Mouse (Mus musculus) retina, embryonic 14.5 days (tissue): ENCODE results near the gene Kera.

Experiments used
- DNase-seq: peaks from one replicate; pipeline ENCODE4 v3.0.0-alpha.2; 2015; ENCODE audit warnings: low spot score

The Kera gene

DNA sequence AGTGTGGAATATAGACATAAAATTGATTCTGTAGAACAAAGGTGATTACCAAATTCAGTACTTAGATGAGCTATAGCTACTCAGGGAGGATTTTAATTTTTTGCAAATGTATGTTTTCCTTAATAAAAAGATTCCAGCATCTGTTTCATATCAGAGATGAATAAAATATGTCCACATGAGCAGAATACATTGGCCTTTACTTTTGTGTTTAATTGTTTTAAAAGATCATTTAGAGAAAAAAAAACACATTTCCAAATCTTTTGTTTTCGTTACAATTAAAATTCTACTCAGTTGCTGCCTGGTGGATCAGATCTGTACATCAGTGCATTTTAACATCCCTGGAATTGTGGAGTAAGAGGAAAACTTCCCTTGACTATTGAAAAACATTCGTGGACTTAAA, at the start of gene Kera:
Gene Kera, plus strand, starts transcription at position 301 of the 400 bp plus-strand sequence.
- no peak for DNase-seq

DNA sequence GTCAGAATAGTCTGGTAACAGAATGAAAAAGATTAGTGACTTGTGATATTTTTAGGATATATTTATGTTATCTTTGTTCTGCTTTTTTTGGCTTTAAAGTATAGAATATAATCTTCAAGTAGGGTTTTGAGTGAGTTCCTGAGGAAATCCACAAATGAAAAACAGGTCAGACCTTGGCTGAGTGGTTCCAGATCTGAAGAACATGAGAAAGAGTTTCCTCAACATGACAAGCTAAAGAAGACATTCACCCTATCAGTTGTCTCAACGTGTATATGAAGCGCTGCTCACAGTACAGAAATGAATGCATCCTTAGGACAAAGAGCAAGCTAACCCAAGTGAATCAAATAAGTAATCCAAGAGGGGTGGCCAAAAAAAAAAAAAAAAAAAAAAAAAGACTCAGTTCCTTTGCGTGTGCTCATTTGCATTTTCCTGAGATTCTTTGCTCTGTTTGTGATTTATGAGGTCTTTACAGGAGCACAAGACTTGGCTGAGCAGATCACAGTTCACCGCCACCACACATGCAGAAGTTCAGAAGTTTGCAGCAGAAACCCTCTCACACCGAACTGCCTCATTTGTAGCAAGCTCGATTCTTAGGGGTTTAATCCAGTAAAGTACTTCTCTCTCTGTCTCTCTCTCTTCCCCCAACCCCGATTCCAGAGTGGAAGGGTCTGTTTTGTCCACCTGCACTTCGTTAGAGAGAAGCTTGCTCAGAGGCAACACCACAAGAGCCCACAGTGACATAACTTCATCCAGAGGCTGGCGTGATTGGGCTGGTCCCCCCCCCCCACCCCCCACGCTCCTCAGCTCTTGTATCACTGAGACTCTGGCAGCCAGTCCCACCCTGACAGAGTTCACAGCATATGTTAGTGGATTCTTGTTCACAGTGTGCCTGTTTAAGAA, 41.5 kb upstream of the Kera start, which contains the start of gene Lum:
Gene Lum, plus strand, starts transcription at position 172 of the 900 bp plus-strand sequence.
- DNase-seq: no peak

DNA sequence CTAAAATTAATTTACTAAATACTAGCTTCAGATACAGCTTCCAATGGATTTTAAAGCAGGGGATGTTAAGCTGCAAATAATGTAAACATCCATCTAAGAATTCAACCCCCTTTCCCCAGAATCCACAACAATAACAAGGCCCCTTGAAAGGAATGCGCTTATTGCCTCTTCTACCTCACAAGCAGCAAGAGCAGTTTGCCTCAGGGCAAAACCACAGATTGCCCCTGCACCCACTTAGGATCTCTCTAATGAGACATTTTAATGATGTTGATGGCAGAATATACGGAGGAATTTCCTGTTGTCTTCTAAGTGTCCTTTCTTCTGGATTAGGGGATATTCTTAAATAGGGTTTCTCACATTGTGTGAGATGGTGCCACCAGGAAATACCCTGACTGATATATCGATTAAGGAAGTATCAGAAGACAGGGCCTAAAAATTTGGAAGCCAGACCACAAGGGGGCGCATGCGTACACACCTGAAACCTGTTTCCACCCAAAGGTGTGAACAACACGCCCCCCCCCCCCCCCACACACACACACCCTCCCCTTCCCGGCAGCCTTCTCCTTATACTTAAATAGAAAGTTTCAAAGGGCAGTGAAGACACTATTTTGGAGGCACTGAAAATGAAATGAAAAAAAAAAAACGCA, 39.1 kb upstream of the Kera start:
- no peak for DNase-seq

DNA sequence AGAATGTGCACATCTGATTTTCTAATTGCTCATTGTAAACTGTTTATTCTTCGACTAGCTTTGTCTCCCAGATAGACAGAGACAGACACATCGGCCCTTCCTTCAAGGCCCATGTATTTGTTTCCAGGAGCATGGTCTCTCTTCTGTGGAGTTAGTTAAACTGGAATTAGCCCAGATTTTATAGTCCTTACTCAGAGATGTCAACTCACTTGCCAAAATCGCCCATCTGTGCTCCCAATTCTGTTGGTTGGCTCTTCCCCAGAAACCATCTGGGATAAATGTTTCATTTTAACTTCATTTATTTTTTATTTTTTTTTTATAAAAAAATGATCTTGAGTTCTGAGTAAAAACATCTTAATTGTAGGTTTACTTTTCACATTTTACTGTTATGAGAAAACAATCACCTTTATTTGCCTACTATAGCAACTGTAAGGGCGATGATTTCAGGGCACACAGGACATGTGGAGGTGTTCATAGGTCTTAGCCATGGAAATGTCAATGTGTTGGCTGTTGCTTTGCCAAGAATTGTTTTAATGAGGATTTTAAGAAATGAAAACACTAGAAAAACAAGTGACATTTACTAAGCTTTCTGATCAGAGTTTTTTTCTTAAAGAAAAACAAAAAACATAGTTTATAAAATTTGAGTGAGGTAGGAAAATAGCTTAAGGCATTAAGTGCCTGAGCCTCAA, 24.0 kb upstream of the Kera start:
- no peak for DNase-seq

DNA sequence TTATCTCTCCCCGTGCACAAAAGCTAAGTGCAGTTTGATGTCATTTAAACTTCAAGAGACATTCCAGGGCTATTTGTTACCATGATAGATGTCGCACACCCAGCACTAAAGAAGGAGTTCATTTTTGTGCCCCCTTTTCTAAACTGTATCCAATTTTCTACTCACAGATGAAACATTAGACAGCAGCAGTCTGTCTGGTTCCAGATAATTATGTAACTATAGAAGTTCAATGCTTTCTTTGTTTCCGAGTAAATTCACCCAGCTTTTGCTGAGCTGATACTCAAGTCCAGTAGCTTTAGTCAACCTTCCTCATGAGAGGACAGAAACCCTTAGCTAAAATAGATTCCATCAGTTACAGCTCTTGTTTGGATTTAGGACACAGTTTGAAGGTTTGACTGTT, 22.5 kb upstream of the Kera start:
- DNase-seq: no peak

DNA sequence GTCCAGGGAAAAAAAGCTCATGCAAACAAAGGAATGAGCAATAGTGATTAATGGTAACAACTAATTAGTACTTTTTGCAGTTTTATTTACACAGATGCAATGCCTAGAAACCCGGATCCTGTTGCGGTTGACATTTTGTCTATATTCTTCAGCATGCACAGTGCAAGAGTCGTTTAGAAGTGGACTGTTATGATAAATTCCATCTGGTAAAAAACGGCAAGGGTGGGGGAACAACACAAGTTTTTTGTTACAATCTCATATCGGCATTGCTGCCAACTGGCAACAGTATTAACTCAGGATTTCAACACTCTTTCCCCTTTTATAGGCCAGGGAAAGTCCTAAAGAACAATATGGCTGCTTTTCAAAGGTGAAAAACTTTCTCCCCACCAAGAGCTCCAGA, 19.5 kb upstream of the Kera start:
- DNase-seq: no peak

DNA sequence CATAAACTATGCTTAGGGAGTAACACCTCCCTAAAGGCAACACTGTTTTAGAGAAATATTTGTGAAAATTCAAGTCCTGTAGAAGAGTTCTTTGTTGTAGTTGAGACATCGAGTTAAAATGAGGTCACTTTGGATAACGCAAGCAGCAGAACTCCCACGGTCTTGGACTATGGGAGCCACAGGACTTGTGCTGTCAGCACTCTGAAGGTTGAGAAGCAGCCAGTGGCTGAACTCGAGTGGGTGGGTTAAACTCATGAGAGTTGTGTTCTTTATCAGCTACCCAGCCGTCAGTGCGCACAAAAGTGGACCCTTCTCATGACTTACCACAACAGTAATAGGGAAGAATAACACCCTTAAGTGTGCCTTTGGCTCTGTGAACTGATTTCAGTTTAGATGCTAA, 17.1 kb upstream of the Kera start:
- DNase-seq: no peak

DNA sequence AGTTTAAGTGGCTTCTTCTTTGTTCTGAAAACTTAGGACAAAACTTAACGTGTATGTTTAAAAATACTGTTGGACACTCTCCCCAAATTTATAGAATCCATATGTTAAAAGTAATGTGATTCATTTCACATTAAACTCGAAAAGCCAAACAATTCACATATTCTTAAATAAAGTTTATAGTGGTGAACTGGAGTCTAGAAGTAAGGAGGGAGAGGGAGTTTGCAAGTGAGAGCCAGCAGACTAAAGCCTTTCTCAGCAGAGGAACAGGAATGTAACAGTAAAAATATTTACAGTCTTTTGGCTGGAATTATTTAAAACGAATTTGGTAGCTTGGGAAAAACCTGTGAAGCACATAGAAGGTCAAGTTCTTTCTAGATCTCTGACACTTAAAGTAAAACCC, 15.6 kb upstream of the Kera start:
- DNase-seq: no peak

DNA sequence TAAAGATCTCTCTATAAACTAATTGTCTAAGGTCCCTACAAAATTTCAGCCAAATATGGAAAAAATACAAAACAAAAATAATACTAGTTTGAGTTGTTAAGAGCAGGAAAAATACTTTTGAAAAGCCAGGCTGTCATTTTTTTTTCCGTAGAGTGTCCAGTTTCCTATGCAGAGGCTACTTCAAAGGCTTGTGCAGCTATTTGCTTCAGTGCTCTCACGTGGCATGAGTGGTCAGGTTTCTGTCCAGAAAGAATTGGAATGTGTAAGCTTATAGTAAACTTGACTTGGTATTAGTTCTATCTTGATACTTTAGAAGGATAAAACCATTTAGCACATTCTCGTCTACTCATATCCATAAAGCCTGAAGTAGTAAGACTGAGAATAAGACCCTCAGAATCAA, 15.0 kb upstream of the Kera start:
- DNase-seq: no peak

DNA sequence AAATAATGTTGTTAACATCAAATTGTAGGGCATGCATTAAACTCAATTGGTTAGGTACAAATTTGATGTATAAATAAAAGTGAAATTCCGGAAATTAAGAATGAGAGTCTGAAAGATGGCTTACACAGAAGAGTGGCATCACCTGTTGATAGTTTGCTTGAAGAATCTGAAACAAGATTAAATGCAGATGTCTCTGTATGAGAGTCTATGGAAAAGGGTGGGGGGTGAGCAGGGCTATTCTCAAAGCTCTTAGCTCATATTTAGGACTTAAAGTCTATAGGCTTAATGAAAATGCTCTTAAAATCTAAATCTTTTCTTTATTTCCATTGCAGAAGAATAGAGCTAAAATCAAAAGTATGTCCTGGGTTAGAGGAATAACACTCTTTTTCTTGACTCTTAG, 11.0 kb upstream of the Kera start:
- DNase-seq: no peak

DNA sequence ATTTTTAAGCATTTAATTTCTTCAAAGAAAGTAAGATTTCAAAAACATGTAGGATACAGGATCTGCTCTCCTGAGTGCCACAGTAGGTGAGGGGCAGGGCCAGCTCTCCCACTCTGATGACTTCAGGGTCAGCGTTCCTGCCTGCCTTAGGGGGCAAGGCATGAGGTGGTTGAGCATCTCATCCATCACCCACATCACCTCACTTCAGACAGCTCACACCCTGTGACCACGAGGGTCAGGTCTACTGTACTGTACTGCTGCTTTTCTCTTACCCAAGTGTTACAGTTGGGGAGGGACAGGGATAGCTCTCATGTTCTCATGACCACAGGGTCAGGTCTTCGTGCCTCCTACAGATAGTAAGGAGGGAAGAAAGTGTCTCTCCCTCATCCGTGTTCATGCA, 4.9 kb upstream of the Kera start:
- no peak for DNase-seq

DNA sequence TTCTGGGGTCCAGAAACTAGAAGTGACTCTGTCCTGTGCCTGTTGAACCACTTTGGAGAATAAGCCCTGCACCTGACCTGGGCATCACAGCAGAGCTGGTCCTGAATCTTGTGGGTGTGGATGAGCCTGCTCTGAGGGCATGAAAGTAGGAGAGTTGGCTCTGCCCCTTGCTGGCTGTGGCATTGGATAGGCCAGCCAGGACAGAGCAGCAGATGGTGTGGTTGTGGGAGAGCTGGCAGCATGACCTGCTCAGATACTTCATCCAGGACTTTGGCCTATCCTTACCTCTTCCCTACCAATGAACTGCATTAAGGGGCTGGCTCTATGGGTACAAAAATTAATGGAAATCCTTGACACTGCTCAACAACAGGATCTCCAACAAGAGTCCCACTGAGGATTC, 3.4 kb upstream of the Kera start:
- no peak for DNase-seq

DNA sequence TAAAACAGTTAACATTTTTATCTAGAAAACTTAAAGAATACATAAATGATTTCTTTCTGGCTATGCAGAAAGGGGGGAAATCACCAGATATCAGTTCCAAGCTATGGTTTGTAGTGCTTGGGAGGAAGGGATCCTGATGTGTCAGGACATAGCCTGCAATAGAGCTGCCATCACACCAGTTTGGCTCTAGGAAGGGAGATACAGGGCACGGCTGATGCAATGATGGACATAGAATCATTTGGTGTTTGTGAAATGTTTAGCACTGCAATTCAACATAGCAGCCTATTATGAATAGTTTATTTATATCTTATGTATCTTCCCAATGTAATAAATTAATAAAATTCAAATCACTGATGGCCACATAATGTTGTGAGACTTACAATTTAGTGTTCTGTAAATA, 15.6 kb downstream of the Kera start:
- no peak for DNase-seq

DNA sequence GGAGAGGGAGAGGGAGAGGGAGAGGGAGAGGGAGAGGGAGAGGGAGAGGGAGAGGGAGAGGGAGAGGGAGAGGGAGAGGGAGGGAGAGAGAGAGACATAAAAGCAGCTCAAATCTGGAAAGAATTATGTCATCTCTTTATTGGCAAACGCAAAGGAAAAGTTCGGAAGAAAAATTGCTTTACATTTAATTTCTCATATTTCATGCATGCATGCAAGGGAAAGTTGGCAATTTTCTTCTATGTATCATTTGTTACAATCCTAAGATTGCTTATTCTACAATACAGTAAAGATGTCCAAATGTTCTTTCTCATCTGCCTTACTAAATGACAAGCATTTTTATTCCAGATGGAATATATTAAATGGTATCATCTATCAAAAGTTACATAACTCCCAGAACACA, 17.7 kb downstream of the Kera start:
- no peak for DNase-seq

DNA sequence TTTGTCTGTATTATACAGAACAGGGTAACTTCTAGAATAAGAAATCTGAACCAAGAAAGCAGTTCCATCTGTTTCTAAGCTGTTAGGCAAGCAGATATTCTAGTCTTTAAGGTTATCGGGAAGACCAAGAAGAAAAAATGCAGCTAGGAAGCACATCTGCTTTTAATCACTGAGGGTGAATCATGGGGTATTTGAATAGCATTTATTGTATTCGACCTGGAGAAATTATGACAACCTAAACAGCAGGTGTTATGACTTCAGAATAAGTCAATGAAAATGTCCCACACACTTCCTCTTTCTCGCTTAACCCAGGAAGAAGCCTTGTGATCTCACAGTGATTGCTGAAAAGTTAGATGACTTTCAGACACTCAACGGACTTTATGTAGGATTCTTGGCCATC, 18.4 kb downstream of the Kera start:
- DNase-seq: no peak

DNA sequence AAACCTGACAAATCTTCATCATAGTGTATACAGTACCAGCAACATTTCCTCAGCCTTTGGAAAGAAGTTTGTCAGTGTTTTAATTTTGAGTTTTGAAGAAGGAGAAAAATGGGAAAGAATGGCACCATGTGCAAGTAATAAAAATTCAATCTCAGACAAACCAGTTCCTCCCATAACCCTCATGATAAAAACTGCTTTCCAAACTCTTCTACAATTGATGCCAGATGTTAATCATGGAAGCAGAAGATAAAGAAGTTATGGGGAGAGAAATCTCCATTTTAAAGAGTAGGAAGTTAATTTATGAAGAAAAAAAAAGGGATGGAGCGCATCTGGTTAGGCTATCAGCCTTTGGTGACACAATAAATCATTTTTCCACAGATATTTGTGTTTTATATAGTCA, 19.9 kb downstream of the Kera start:
- DNase-seq: no peak

DNA sequence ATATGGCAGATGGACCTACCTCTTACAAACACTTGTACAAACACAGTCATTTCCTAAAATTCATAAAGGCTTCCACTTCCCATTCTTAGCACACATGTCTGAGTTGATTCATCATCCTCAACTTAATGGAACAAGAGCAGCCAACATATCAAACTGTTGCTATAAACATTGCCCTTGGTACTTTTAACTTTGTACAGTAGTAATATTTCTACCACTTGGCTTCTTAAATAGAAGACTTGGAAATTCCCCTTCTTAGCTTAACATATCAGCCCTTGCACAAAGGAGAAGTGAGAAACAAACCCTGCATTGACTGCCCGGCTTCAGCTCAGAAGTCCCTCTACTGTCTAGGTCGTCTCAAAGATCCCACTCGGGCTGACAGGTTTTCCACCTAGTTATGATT, 24.4 kb downstream of the Kera start:
- DNase-seq: no peak

DNA sequence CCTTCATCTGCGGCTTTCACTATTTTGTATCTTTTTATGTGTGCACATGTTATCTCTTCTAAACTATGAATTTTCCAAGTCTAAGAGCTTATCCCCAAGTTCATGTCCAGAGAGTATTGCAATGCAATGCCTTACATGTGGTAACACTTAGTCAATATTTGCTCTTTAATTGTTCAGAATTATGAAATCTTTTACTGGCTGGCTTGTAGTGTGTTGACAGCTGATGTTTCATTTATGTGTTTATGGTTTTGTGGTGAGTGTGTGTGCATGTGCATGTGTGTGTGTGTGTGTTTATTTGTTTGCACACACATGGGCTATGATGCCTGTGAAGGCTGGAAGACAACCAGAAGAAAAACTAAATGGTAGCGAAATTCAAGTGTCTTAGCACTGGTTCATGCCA, 35.2 kb downstream of the Kera start:
- DNase-seq: no peak

DNA sequence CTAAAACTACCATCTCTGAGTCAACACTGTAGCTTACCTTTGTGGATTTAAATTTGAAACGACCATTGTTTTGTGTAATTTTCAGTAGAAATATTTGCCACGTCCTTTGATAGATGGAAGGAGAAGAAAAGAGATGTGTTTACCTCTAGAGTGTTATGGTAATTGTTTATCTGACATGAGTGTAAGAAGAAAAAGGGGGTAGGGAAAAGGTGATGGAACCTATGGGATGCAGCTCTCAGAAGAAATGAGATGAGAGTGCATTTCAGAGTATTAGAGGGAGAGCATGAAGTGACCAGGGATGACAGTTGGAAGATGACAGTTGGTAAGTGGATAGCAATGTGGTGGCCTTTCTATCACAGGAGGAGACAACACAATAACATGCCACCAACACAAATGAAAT, 37.1 kb downstream of the Kera start, which contains the start of gene Epyc:
Gene Epyc, plus strand, starts transcription at position 301 of the 400 bp plus-strand sequence.
- no peak for DNase-seq

DNA sequence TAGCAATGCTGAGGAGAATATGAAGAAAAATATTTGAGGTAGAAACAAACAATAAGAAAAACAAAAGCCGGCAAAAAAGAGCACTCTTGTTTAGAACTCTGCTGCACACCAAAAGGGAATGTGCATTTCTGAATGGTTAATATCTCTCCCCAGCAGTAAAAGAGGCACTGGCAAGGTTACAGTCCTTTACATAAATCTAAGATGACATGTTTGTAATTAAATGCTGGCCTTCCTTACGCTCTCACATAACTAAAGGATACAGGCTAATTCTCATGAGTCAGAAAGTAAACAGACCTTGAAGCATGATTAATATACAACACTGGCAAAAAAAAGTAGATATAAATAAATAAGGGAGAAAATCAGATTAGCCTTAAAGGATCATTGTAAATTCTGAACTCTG, 43.7 kb downstream of the Kera start:
- no peak for DNase-seq

DNA sequence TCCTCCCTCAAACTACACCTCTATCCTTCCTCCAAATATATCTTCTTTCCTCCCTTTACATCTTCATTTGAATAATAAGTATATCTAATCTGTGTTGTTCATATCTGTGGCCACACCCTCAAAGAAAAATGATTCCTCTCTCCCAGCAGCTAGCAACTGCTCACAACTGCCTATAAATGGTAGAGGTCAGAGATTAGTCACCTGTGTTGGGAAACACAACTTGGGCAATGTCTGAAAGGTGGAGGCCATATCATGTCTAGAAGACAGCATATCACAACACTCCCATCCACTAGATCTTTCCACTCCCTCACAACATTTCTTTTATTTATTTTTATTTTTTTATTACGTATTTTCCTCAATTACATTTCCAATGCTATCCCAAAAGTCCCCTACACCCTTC, 52.8 kb downstream of the Kera start:
- DNase-seq: no peak
